Mouse (Mus musculus) cerebellum, adult 2 months (tissue): Measurements from ENCODE around the gene Apol7a. TPM values are rescaled to one million over a fixed set of nuclear protein-coding genes. Genes with fewer than 3 reads are reported as not detected.

Experiments used
- DNase-seq, 2 experiments: peaks; one replicate each; pipeline ENCODE4 v3.0.0; 2021
- H3K27ac ChIP-seq: fragments of 200-500 bp; 2 replicates; pipeline ENCODE4 v1.5.1; 2012; ENCODE audit warnings: low read length, control low read depth, inconsistent platforms; ENCODE audit not compliant: insufficient read depth
- H3K27me3 ChIP-seq: fragments of 200-500 bp; 2 replicates; pipeline ENCODE4 v1.6.1; 2012; ENCODE audit warnings: inconsistent platforms, mild to moderate bottlenecking, low read length, moderate library complexity; ENCODE audit not compliant: control insufficient read depth, insufficient read depth
- H3K4me1 ChIP-seq: fragments of 200-500 bp; 2 replicates; pipeline ENCODE4 v1.6.1; 2011; ENCODE audit warnings: low read length; ENCODE audit not compliant: control insufficient read depth, insufficient read depth
- H3K4me3 ChIP-seq: fragments of 200-500 bp; replicated peaks from 2 replicates; pipeline ENCODE3; 2011; ENCODE audit warnings: mild to moderate bottlenecking, low read depth, low read length, control low read depth; ENCODE audit not compliant: insufficient read depth
- CTCF ChIP-seq: fragments of 200-500 bp; IDR thresholded peaks from 2 replicates; pipeline ENCODE4 v1.5.1; 2011; ENCODE audit warnings: low read depth, mild to moderate bottlenecking, control low read depth, low read length, moderate library complexity, borderline replicate concordance; ENCODE audit not compliant: insufficient read depth
- POLR2A ChIP-seq: fragments of 200-500 bp; IDR thresholded peaks from 2 replicates; pipeline ENCODE4 v1.6.1; 2011; ENCODE audit warnings: low read length, control low read depth, borderline replicate concordance; ENCODE audit not compliant: insufficient read depth
- WGBS: fragments of 180-500 bp; shearing (Covaris S2); methylation state at CpG from one replicate; pipeline ENCODE4 v1.1.7; 2018; 5-methylcytosine and 5-hydroxymethylcytosine counted together
- polyA plus RNA-seq: library from polyadenylated mRNA; depleted of rRNA; stranded (reverse); fragments of >200 nt; gene quantifications from 2 replicates; pipeline ENCODE4 v1.2.3, GENCODE M21; 2012

Gene Apol7a
- polyA plus RNA-seq, 1 experiment: 0.07 TPM

DNA sequence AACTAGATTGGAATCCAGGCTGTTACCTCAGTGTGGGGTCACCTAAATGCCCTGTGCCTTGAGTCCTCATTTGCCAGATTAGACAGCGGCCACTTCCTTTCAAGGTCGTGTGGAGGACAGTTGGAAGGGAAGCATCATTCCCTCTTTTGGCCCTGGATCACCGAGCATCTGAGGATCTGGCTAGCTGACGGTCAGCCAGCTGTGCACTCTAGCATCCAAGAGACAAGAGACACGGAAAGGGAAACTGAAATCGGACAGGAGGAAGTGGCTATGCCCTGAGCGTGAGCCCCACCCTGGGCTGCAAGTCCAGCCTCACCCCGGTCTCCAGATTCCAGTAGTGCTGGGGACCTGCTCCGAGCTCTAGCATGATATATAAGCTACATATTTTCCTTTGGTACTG is 39.4 kb downstream of the Apol7a start:
- no peaks in the 10 kb centered on the region for H3K27me3 ChIP-seq
- no peak overlapping the region for H3K27ac ChIP-seq
- H3K4me1 ChIP-seq: peaks cover 14% of the 10 kb centered on the region
- TF ChIP-seq POLR2A (no peak), CTCF (no peak)
- no peak for DNase-seq
- H3K4me3 ChIP-seq: no peak overlapping the region
- WGBS: 62% methylated on average over 9 of the region's 9 CpGs

DNA sequence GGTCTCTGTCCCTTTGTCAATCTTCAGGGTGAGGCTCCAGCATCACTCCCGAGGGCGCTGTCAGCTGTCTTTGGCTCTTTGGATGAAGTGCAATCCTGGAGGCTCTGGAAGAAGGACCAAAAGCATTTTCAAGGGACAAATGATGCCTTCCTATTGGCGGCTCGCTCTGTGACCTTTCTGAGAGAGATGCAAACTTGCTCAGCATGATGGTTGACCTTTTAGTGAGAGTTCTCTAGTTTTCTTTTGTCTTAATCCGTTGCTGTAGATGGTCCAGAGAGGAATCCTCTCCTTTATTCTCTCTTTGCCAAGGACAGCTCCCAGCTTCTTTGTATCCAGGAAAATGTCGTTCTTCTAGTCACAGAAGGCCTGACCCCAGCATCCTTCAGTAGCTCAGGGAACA is 39.8 kb downstream of the Apol7a start:
- WGBS: 30% methylated on average over 6 of the region's 6 CpGs
- no peak for DNase-seq
- Histone ChIP-seq H3K27me3 (no peaks in the 10 kb centered on the region), H3K4me1 (peaks cover 16% of the 10 kb centered on the region), H3K27ac (no peak overlapping the region), H3K4me3 (peak overlapping the region; percentile 59)
- TF ChIP-seq POLR2A: no peak
- TF ChIP-seq CTCF: no peak

DNA sequence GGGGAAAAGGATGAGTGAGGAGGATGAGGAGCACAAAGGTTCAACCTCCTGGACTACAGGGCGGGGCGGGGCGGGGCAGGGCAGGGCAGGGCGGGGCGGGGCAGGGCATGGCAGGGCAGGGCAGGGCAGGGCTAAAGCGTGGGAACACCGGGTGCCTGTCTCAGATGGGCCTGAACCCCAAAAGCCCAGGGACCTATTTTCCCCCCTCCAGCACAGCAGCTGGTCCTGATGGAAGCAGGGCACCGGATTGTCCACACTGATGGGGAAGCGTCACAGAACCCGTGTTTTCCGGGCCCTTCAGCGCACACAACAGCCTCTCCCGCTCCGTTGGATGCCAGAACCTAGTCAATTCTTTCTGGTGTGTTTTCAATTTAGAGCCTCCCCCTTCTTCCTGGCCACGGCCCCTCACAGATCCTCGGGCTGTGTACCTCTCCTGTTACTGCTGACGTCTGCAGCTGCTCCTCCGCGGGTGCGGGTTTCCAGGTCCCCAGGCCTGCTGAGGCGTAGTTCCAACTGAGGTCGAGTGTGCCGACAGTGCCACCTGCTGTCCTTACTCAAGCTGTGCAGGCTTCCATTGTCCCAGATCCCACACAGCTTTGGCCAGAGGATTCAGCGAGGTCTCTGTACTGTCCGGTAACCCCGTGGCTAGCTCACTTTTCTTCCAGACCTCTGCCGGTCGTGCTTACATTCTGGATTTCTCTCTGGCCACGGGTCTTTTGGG is 40.4 kb downstream of the Apol7a start:
- peaks cover 16% of the 10 kb centered on the region for H3K4me1 ChIP-seq
- peak; percentile 93 to 94 for DNase-seq
- peak; percentile 57; the same call in 1 of the 2 replicates for TF ChIP-seq POLR2A
- peak; percentile 98 for TF ChIP-seq CTCF
- 10% methylated on average over 29 of the region's 29 CpGs for WGBS
- H3K4me3 ChIP-seq: peak overlapping the region; percentile 59
- no peaks in the 10 kb centered on the region for H3K27me3 ChIP-seq
- peak overlapping the region; percentile 74 for H3K27ac ChIP-seq

DNA sequence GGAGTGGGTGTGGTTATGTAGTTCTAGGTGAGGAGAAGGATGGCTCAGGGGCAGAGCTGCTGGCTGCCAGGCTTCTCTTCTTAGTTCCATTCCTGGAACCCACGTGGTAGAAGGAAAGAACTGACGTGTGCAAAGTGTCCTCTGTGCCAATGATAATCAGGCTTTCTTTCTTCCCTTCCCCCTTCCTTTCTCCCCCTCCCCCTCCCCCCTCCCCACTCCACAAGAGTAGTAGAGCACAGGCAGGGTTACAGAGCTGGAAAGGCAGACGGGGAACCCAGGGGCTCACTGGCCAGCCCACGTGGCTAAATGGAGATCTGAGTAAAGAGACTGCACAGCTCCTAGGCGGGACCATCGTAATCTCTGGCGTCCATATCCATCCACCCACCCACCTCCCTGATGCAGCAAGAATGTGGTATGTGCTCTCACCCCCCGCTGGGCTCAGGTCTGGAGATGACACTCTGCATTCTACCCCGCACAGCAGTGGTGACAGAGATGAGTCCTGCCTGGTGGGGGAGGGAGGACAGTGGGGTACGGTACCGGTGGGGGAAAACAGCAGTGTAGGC is 42.6 kb downstream of the Apol7a start:
- TF ChIP-seq CTCF (no peak), POLR2A (no peak)
- 32% methylated on average over 11 of the region's 11 CpGs for WGBS
- Histone ChIP-seq H3K4me3 (no peak overlapping the region), H3K27me3 (no peaks in the 10 kb centered on the region), H3K4me1 (peaks cover 16% of the 10 kb centered on the region), H3K27ac (no peak overlapping the region)
- DNase-seq: peak; percentile 41 to 45

DNA sequence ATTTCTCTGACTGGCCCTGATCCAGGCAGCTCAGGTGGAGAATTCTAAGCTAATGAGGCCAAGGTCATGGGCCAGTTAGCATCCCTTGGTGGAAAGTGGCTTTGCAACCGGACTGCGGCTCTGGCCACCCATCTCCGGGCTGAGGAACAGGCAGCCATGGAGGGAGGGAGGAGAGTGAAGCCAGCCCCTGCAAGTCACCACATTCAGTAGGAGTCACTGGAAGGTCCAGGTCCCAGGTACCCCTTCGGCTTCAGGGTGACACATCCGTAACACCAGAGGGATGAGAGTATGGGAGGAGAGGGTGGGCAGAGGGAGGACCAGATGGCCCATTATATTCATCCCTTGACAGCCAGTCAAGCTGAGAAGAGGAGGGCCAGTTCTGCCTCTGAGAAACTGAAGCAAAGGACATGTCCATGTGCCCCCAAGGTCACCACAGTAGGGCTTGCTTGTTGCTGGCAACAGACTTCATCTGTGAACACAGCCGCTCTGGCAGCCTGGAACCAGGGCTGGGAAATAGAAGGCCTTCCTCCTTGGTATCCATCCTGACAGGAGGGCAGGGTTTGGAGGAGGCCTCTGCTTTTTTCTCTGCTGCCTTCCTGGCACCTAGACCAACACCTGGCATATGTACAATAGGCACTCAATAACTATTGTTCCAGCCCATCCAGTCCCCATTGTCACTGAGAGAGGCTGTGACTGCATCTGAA is 43.9 kb downstream of the Apol7a start:
- Histone ChIP-seq H3K4me1 (peaks cover 16% of the 10 kb centered on the region), H3K27ac (peak overlapping the region; percentile 5; the same call in 1 of the 2 replicates), H3K4me3 (no peak overlapping the region), H3K27me3 (no peaks in the 10 kb centered on the region)
- WGBS: 30% methylated on average over 6 of the region's 6 CpGs
- TF ChIP-seq CTCF: no peak
- TF ChIP-seq POLR2A: no peak
- DNase-seq: peak; percentile 55 to 68

DNA sequence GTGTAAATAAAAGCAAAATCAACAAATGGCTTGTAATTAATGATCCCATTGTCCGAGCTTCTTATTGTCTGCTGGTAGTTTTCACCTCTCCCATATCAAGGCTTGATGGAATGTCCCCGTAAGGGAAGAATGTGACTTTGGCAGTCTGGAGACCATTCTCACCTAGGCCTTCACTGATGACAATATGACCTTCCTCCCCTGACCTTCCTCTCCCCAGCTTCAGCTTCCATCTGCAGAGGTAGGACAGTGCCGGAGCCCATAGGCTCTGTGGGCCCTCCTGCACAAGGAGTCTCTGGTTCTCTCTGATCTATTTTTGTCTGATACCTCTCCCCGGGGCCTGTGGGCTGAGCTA is 44.4 kb downstream of the Apol7a start:
- no peak for TF ChIP-seq CTCF
- TF ChIP-seq POLR2A: no peak
- H3K27ac ChIP-seq: no peak overlapping the region
- H3K27me3 ChIP-seq: no peaks in the 10 kb centered on the region
- no peak for DNase-seq
- WGBS: 45% methylated on average over 4 of the region's 4 CpGs
- H3K4me3 ChIP-seq: no peak overlapping the region
- H3K4me1 ChIP-seq: peaks cover 14% of the 10 kb centered on the region

DNA sequence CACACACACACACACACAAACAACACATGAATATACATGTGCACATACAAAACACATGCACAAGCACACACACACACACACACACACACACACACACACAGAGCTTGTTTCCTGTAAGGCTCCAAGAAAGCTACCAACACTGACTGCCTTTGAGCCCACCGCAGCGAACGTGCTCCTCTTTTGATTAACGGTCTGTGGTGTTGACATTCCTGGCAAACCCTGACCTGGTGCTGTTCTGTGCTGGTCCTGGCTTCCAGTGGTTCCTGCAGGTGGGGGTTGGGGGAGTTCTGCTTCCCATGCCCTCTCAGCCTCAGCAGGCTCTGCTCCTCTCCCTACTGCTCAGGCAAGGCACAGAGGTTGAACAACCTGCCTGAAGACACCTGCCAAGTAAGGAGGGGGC is 45.1 kb downstream of the Apol7a start:
- WGBS: 56% methylated on average over 4 of the region's 4 CpGs
- Histone ChIP-seq H3K4me3 (no peak overlapping the region), H3K27me3 (no peaks in the 10 kb centered on the region), H3K27ac (no peak overlapping the region; the same call in 1 of the 2 replicates), H3K4me1 (peaks cover 13% of the 10 kb centered on the region)
- DNase-seq: no peak
- TF ChIP-seq POLR2A (no peak), CTCF (no peak)

DNA sequence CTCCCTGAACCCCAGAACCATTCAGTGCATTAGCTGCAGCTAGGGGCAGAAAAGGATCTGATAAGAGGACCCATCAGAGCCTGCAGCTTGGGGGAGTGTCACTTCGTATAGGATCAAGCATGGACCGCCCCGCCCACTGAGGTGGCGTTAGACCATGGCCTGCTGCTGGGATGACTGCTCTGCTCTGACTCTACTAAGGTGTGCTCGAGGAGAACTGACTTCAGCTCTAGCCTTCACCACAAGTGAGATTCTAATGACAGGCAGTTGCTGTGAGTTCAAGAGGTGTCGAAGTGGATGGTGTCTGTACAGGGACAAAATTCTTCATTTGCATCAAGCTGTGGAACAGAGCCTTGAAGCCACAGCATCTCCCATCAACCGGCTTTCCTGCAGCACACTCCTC is 46.0 kb downstream of the Apol7a start:
- no peak for TF ChIP-seq POLR2A
- TF ChIP-seq CTCF: no peak
- DNase-seq: no peak
- WGBS: 84% methylated on average over 7 of the region's 7 CpGs
- Histone ChIP-seq H3K27ac (no peak overlapping the region), H3K4me3 (no peak overlapping the region), H3K4me1 (peaks cover 13% of the 10 kb centered on the region), H3K27me3 (no peaks in the 10 kb centered on the region)

DNA sequence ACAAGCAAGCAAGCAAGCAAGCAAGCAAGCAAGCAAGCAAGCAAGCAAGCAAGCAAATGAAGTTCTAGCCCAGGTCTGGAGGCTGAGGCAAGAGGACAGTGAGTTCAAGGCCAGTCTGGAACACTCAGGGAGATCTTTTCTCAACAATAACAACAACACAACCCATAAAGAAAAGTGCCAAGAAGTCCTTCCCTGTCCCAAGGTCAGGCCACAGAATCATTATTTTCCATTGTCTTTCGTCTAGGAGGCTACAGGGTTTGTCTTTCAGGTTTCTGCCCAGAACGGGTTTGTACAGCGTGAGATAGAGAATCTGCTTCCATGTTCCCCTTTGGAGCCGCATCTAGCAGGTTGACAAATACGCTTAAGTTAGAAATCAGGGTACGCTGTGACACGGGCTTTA is 48.8 kb downstream of the Apol7a start:
- TF ChIP-seq CTCF (no peak), POLR2A (no peak)
- no peak overlapping the region for H3K4me3 ChIP-seq

More for the DNA sequence above, 48.8 kb downstream of the Apol7a start:
- DNase-seq: no peak
- 94% methylated on average over 7 of the region's 7 CpGs for WGBS
- Histone ChIP-seq H3K27me3 (no peaks in the 10 kb centered on the region), H3K27ac (no peak overlapping the region), H3K4me1 (peaks cover 8% of the 10 kb centered on the region)
